Mouse (Mus musculus) cortical plate, adult 2 months (tissue): ENCODE measurements around the gene Sema4g.

ENCODE experiments used
- CTCF ChIP-seq: fragments of 200-500 bp; IDR thresholded peaks from 2 replicates; pipeline ENCODE4 v1.5.1; 2011; ENCODE audit warnings: mild to moderate bottlenecking, control low read depth, low read length; ENCODE audit not compliant: insufficient read depth; ENCODE audit errors: extremely low read depth
- POLR2A ChIP-seq: fragments of 200-500 bp; IDR thresholded peaks from 2 replicates; pipeline ENCODE4 v1.6.1; 2011; ENCODE audit warnings: mild to moderate bottlenecking, low read length, control low read depth; ENCODE audit not compliant: insufficient read depth; ENCODE audit errors: extremely low read depth

DNA sequence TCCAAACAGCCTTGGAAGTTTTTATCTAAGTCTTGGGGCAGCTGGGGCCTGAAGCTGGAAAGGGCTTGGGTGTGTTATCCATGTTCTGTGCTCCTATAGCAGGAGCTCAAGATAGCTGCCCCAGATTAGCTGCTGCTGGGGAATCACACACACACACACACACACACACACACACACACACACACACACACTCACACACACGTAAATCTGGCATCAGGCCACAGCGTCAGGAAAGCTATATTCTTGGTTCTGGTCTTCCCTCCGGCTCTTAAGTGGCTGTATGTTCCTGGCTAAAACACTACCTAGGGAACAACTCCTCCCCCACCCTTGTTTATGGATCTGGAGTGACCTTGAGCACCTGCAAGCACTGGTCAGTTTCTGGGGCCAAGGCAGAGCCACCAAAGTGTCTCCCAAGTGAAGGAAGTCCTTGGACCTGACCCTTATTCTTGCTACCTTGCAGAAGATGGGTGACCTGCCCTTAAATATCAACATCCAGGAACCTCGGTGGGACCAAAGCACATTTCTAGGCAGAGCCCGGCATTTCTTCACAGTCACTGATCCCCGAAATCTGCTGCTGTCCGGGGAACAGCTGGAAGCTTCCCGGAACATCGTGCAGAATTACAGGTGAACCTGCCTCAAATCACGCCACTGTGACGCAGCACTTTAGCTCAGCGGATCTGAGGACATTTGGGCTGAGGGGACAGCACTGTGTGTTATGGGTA lies 59.9 kb downstream of the Sema4g start:
- TF ChIP-seq CTCF (no peak), POLR2A (no peak)
